Mouse (Mus musculus) thymus, adult 2 months (tissue): ENCODE results near the gene Macf1.

Experiments
- CTCF ChIP-seq: fragments of 200-500 bp; IDR thresholded peaks from 2 replicates; pipeline ENCODE4 v1.5.1; 2012; ENCODE audit warnings: mild to moderate bottlenecking, control low read depth, low read length, moderate library complexity, borderline replicate concordance; ENCODE audit not compliant: control insufficient read depth, poor library complexity, insufficient read depth; ENCODE audit errors: extremely low read depth
- POLR2A ChIP-seq: fragments of 200-500 bp; IDR thresholded peaks from 2 replicates; pipeline ENCODE4 v1.6.1; 2012; ENCODE audit warnings: mild to moderate bottlenecking, low read length, control low read depth, moderate library complexity; ENCODE audit not compliant: control insufficient read depth, poor library complexity, insufficient read depth; ENCODE audit errors: extremely low read depth

- TF ChIP-seq POLR2A: no peak
- TF ChIP-seq CTCF: no peak
Measured at GRCm38 (mm10) chr4:123465799-123466198, 218.4 kb downstream of the Macf1 start.
